ENCODE assay signal across 19 mouse cellular contexts in the genomic region with DNA sequence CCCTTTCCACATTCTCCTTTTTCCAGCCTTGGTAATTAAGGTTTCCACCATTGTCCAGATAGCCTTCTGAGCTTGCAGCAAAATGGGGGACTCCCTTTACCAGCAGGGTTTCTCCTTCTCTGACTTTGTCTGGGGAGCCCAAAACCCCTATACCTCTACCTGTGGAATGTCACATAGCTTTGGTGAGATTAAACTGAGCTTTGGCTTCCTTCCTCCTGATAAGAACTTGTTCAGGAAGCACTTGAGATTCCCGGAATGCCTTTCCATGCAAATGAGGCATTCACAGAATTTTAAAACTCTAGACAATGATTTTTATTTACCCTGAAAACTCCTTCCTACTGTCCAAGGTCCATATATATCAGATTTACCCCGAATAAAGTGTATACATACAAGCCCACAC.
"Had no signal": no experiment of that assay in that cellular context is flagged by ENCODE, and none has a peak within 500 bp of the region (broad histone marks: within the 10 kb centered on the region; RNA-seq: fewer than 3 reads in every experiment).

No protein-coding gene starts in this region.

- H3K4me2 ChIP-seq: liver, embryonic 13.5 days; midbrain, embryonic 11.5 days; midbrain, embryonic 15.5 days; neural tube, embryonic 12.5 days; neural tube, embryonic 15.5 days had no signal

- H3K9me3 ChIP-seq: midbrain, embryonic 15.5 days; neural tube, embryonic 15.5 days had no signal

- H3K27me3 ChIP-seq: liver, embryonic 13.5 days; midbrain, embryonic 15.5 days; neural tube, embryonic 12.5 days; neural tube, embryonic 15.5 days had no signal

- H3K27ac ChIP-seq: left cerebral cortex, adult 2 months; liver, embryonic 13.5 days; macrophage; midbrain, embryonic 15.5 days; neural tube, embryonic 12.5 days; neural tube, embryonic 15.5 days; stomach, postnatal 0 days had no signal

- DNase-seq: kidney, adult 2 months; kidney, postnatal 14 days; kidney, postnatal 4 days; layer of hippocampus, postnatal 36 days; liver, embryonic 13.5 days; right cerebral cortex, adult 18-20 months; right cerebral cortex, postnatal 14 days; right cerebral cortex, postnatal 4 days; thymus, adult 2 months; thymus, postnatal 14 days; thymus, postnatal 4 days had no signal

- H3K9ac ChIP-seq: liver, embryonic 13.5 days; midbrain, embryonic 15.5 days; neural tube, embryonic 12.5 days; neural tube, embryonic 15.5 days had no signal

- H3K4me3 ChIP-seq: left cerebral cortex, adult 2 months; liver, embryonic 13.5 days; midbrain, embryonic 15.5 days; neural tube, embryonic 12.5 days; neural tube, embryonic 15.5 days had no signal

- H3K36me3 ChIP-seq: liver, embryonic 13.5 days; midbrain, embryonic 15.5 days; neural tube, embryonic 12.5 days; neural tube, embryonic 15.5 days had no signal

- ATAC-seq: intestine, postnatal 0 days; midbrain, embryonic 15.5 days had no signal

- H3K4me1 ChIP-seq: midbrain, embryonic 15.5 days; neural tube, embryonic 12.5 days; neural tube, embryonic 15.5 days had no signal
